Comparison of ENCODE assay signal across 16 mouse cellular contexts in the genomic region with DNA sequence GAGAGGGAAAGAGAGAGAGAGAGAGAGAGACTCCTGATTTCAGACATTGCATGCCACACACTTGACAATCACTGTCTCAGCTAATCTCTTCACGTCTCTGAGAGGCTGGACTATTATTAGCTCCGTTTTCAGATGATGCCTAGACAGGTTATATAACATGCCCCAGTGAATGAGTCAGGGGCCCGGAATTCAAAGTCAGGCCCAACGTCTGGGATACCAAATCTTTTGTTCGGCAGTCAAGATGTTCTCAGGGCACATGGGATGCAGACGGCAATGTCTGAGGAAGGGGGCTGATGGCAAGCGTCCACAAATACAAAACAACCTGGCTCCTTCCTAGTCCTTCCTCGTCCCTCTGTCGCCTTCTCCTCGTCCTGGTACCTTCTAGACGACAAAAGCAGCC. TPM values are rescaled to one million over a fixed set of nuclear protein-coding genes. Genes with fewer than 3 reads are reported as not detected.
DNase-seq lines count a peak whose midpoint lies in the region; ATAC-seq and TF ChIP-seq lines count a peak whose summit lies in the region.
"Had no signal": no experiment of that assay in that cellular context is flagged by ENCODE, and none has a peak within 500 bp of the region (broad histone marks: within the 10 kb centered on the region; RNA-seq: fewer than 3 reads in every experiment).

No protein-coding gene starts in this region.

- DNase-seq in heart, adult 8-10 months (ENCODE audit: low spot score) = peak; percentile 2
- DNase-seq in heart, postnatal 36 days = no peak
- peak; percentile 12 to 22 for DNase-seq in left cerebral cortex, adult 2 months (ENCODE audit: extremely low spot score in 1 of 2, low spot score in 2 of 2)
- no peak for DNase-seq in left cerebral cortex, postnatal 10 days (ENCODE audit: extremely low spot score in 1 of 2, low spot score in 2 of 2)
- DNase-seq in cerebellum, adult 2 months = peak; percentile 82 to 83
- DNase-seq in retina, postnatal 1 day = no peak
- DNase-seq in spleen, adult 18-20 months = no peak
- DNase-seq: adrenal gland, postnatal 14 days; kidney, adult 11 months; lung, adult 2 months had no signal

- H3K9ac ChIP-seq in heart, embryonic 15.5 days = no peak overlapping the region

- no peak for TF ChIP-seq POLR2A in cerebellum, adult 2 months (IDR thresholded peaks at IDR 0.05; ENCODE audit: borderline replicate concordance, insufficient read depth, low read length)

- ATAC-seq in heart, embryonic 15.5 days (replicated peaks; ENCODE audit: insufficient number of reproducible peaks, insufficient read depth, low FRiP score, low read depth) = no peak; the same call in 1 of the 2 replicates

- peak overlapping the region; percentile 30; the same call in 1 of the 2 replicates for H3K4me2 ChIP-seq in heart, embryonic 15.5 days

- H3K9me3 ChIP-seq in heart, embryonic 15.5 days (replicated peaks) = no peaks in the 10 kb centered on the region

- H3K36me3 ChIP-seq in heart, embryonic 15.5 days = no peaks in the 10 kb centered on the region
- H3K36me3 ChIP-seq: hindbrain, embryonic 10.5 days had no signal

- 10% methylated on average over 11 of the region's 11 CpGs for WGBS in cerebellum, adult 2 months
- WGBS in heart, embryonic 15.5 days = 40% methylated on average over 11 of the region's 11 CpGs

- H3K27ac ChIP-seq in left cerebral cortex, adult 2 months = no peak overlapping the region
- peak overlapping the region; percentile 99 for H3K27ac ChIP-seq in cerebellum, adult 2 months (ENCODE audit: insufficient read depth, low read length)
- no peak overlapping the region for H3K27ac ChIP-seq in heart, embryonic 15.5 days
- H3K27ac ChIP-seq: hindbrain, embryonic 10.5 days; stomach, postnatal 0 days had no signal

- H3K27me3 ChIP-seq in cerebellum, adult 2 months (ENCODE audit: control insufficient read depth, insufficient read depth, low read length) = no peaks in the 10 kb centered on the region
- H3K27me3 ChIP-seq in heart, embryonic 15.5 days = no peaks in the 10 kb centered on the region
- H3K27me3 ChIP-seq: CH12.LX had no signal

- peaks cover 15% of the 10 kb centered on the region; the same call in 1 of the 2 replicates for H3K4me1 ChIP-seq in cerebellum, adult 2 months (ENCODE audit: control insufficient read depth, insufficient read depth, low read length)
- H3K4me1 ChIP-seq in heart, embryonic 15.5 days (replicated peaks) = peaks cover 8% of the 10 kb centered on the region
- H3K4me1 ChIP-seq: hindbrain, embryonic 10.5 days had no signal

- TF ChIP-seq CTCF in left cerebral cortex, adult 2 months (IDR thresholded peaks at IDR 0.05) = no peak
- TF ChIP-seq CTCF in cerebellum, adult 2 months (IDR thresholded peaks at IDR 0.05; ENCODE audit: borderline replicate concordance, insufficient read depth, low read depth, low read length) = no peak

- no peak overlapping the region for H3K4me3 ChIP-seq in left cerebral cortex, adult 2 months
- peak overlapping the region; percentile 6 for H3K4me3 ChIP-seq in cerebellum, adult 2 months (replicated peaks; ENCODE audit: insufficient read depth, low read depth, low read length)
- no peak overlapping the region for H3K4me3 ChIP-seq in heart, embryonic 15.5 days
- H3K4me3 ChIP-seq: hindbrain, embryonic 10.5 days had no signal

- intact Hi-C loops in heart, postnatal 36 days (cut with DNase I) = no loop called here
- intact Hi-C loops in left cerebral cortex, adult 2 months (cut with DNase I) = no loop called here
- intact Hi-C loops in left cerebral cortex, postnatal 10 days (cut with DNase I) = no loop called here

RNA-seq across cellular contexts. Expression of gene Plek2, which starts 45.3 kb away (rescaled TPM):
- total RNA-seq in heart, adult 8-10 months (2022) = under 1 TPM in 3 of 4 experiments, not detected in 1; 0.22 to 0.49 (median 0.38) TPM
- total RNA-seq in heart, postnatal 36 days (2021) = under 1 TPM; 0.36 to 0.60 TPM
- under 1 TPM in 1 of 2 experiments, not detected in 1; 0.36 TPM for total RNA-seq in left cerebral cortex, adult 2 months (2021)
- under 1 TPM; 0.45 to 0.64 TPM for total RNA-seq in left cerebral cortex, postnatal 10 days (2021)
- polyA plus RNA-seq in cerebellum, adult 2 months (2012; rRNA removed) = 0.80 and 0.92 TPM in 2 replicates
- polyA plus RNA-seq in heart, embryonic 15.5 days (2015; fragmentation: Nextera tagmentation; extraction: Ambion mirVana) = 2.1 and 2.7 TPM in 2 replicates
- total RNA-seq: megakaryocyte, adult 5-6 weeks; monocyte, adult 5-6 weeks had no signal

RNA-seq across cellular contexts. Expression of gene Tmem229b, which starts 55.4 kb away (rescaled TPM):
- total RNA-seq in heart, adult 8-10 months (2022) = 1 to 10 TPM; 2.3 to 4.4 (median 2.9) TPM
- 1 to 10 TPM; 2.6 to 5.4 TPM for total RNA-seq in heart, postnatal 36 days (2021)
- total RNA-seq in left cerebral cortex, adult 2 months (2021) = 10 to 100 TPM; 24.7 to 33.1 TPM
- total RNA-seq in left cerebral cortex, postnatal 10 days (2021) = 100 to 1,000 TPM; 105 to 109 TPM
- 80.8 and 90.8 TPM in 2 replicates for polyA plus RNA-seq in cerebellum, adult 2 months (2012; rRNA removed)
- 1.9 and 6.0 TPM in 2 replicates for polyA plus RNA-seq in heart, embryonic 15.5 days (2015; fragmentation: Nextera tagmentation; extraction: Ambion mirVana)

Comparison
In these comparisons a context has a peak if more than half of its experiments do, and no peak if none do; other contexts are left out.
1. DNase-seq: peak in heart, adult 8-10 months (single experiment), left cerebral cortex, adult 2 months (2 of 2) and cerebellum, adult 2 months (2 of 2); none in heart, postnatal 36 days (0 of 2), left cerebral cortex, postnatal 10 days (0 of 2), retina, postnatal 1 day (single experiment) and spleen, adult 18-20 months (0 of 2).
2. RNA of gene Tmem229b, which starts 55.4 kb away (total RNA-seq): 105 to 109 TPM in left cerebral cortex, postnatal 10 days and 24.7 to 33.1 TPM in left cerebral cortex, adult 2 months; 2.6 to 5.4 TPM in heart, postnatal 36 days and 2.3 to 4.4 TPM in heart, adult 8-10 months; every median in the first group is over 4 times any median in the second.